Mouse (Mus musculus) skeletal muscle tissue, adult 2 months (tissue): ENCODE results near the gene Hrh1.
A peak's percentile ranks its signal among the peaks of the same experiment; 100 is the strongest.

Source experiments
- DNase-seq: peaks from one replicate; pipeline ENCODE4 v3.0.0-alpha.2; 2012; ENCODE audit warnings: low read depth, low spot score

The Hrh1 gene

DNA sequence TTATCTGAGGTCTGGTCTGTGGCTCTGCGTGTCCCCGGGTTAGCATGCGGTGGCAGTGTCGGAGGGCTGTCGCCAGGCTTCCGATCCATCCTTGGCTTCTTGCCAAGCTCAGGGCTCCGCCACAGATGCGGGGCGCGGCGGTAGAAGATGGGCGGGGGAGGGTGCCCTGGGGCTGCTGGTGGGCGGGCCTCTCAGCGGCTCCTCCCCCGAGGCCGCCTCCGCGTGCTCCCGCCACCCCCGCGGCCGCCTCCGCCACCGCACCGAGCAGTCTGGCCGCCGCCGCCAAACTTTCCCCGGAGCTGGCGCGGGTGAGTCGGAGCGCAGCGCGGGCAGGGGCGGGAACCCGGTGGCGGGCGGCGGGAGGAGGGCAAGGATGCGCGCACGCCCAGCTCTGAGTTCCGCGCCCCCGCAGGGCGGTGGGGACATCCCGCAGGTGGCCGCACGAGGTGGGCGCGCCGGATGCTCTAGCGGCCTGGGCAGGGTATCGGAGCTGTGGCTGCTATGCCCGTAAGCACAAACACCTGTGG is at the start of gene Hrh1:
Gene Hrh1 (plus strand): TSS at position 246 of the 527 bp plus-strand sequence.
- peak; percentile 38 for DNase-seq

DNA sequence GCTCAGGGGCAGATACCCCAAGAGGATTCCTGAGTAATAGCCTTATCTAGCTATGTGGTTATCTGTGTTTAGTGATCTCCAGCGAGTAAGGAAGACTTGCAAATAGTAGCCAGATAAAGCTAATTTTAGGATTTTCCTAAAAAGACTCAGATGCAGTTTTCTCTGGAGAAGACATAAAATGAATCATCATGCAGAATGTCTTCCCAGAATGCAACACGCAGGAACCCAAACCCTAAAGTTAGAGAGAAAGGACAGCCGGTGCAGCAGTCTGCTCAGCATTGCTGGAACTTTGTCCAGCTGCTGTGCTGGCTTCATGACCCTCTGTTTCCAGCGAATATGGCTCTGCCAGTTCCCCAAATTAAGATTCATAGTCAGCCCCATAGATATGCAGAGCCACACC is 43.1 kb upstream of the Hrh1 start:
- DNase-seq = no peak

DNA sequence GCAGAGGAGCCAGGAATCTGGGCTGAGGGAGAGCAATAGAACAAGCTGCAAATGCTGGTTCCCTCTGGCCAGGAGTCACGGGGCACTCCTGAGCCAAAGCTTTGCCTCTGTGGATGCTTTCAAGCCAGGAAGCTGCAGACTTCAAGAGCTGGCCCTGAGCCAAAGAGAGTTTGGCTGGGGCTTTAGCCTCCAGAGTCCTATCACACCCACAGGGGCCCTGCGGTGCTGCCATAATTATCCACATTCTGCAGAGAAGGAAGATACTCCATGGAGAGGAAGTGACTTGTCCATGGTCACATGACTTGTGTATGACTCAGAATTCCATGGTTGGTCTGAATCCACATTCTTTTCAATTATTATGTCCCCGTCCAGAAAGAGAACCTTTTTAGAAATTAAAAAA is 39.6 kb upstream of the Hrh1 start:
- DNase-seq = peak; percentile 45

DNA sequence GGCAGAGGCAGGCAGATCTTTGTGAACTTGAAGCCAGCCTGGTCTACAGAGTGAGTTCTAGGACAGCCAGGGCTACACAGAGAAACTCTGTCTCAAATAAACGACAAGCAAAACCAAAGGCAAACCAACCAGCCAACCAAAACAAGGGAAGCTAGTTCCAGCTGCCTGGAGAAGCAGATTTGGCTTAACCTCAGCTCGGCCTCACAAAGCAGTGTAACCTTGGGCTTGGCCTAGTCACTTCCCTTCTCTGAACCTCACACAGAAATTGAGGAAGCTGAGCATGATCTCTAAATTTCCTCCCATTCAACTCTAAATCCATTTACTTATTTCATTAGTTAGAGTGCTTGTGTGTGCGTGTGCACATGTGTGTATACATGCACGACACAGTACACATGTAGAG is 35.4 kb upstream of the Hrh1 start:
- no peak for DNase-seq

DNA sequence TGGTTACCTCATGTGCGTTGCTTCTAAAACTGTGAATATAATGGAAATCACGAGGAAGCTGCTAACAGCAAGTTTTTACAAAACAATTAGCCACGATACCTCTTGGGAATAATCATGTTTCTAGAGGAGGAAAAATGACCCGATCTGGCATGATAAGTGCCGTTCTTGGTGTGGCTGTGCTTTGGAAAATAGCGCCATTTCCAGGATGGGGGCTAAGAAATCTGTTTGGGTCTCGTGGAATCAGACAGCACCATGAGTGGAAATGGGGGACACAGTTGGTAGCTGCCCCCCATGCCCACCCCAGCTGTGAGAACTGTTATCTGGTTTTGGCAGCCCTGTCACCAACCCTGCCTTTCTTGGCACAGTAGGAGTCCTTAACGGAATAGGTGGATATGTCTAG is 34.0 kb upstream of the Hrh1 start:
- DNase-seq = no peak

DNA sequence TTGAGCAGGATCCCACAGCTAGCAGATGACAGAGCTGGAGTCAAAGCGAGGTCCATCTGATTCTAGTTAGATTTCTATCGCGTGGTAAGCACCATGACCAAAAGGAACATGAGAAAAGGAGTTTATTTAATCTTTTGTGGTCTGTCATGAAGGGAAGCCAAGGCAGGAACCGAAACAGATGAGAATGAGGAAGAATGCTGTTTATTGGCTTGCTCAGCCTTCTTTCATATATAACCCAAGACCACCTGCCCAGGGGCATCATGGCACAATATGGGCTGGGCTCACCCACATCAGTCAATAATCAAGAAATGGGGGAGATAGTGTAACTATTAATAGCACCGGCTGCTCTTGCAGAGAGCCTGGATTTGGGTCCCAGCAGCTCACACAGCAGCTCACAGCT is 33.0 kb upstream of the Hrh1 start:
- DNase-seq = no peak

DNA sequence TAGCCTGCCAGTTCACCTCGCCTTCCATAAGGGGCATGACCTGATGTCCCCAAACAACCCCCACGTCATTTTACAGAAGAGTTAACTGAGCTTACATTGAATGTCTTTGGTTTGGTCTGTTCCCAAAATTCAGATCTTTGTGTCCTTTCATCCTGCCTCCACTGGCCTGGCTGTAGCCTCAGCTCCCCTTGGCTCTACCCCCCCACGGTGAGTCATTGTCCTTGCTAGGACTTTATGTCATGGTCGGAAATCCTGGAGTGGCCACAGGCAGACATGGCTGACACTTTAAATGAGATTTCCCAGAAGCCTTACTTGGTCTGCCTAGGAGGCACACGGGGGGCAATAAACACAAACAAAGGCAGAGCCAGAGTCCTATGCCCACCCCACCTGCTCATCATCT is 31.5 kb upstream of the Hrh1 start:
- no peak for DNase-seq

DNA sequence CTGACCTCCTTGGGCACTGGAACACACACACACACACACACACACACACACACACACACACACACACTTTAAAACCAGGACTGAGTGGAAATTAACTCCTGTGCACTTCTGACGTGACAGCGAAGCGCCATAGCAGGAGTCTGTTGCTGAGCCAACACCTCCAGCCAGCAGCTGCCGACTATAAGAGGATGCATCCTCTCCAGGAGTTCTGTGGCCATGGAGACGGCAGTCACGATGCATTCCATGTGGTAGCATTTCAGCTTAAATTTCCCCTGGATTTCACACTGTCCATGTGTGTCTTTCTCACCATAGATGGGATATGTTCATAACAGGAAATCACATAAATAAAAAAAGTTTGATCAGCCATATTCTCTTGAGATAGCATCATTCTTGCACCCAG is 30.1 kb upstream of the Hrh1 start:
- DNase-seq = no peak

DNA sequence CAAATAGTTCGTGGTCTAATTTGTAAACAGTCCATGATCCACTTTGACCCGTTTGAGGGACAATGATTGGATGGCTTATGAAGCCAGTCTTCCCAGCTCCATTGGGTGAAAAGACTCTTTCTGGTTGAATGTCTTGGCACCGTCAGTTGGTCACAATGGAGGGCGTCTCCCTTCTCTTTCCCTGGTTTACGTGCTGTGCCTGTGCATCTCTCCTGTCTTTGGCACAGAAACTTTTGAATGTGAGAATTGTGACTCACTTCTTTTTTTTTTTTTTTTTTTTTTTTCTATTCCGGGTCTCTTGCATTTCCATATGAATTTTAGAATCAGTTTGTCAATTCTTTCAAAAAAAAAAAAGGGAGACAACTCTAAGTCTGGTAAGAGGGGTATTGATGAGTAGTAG is 29.5 kb upstream of the Hrh1 start:
- DNase-seq = no peak

DNA sequence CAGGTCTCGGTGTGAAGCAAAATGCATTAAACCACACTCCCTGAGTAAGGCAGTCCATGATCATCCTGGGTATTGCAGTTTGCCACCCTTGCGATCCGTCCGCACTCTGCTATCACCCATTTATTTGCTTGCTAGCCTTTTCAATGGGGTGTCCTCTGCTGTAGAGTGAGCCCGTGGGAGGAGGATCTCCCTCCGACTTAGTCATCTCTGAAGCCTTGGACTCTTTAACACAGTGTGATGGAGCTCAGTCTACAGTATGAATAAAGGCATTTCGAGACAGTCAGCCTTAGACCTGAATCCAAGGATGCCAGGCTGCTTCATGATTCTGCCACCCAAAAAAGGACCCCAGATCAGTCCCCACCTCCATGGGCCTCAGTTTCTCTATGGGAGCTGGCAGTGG is 25.0 kb upstream of the Hrh1 start:
- DNase-seq = no peak

DNA sequence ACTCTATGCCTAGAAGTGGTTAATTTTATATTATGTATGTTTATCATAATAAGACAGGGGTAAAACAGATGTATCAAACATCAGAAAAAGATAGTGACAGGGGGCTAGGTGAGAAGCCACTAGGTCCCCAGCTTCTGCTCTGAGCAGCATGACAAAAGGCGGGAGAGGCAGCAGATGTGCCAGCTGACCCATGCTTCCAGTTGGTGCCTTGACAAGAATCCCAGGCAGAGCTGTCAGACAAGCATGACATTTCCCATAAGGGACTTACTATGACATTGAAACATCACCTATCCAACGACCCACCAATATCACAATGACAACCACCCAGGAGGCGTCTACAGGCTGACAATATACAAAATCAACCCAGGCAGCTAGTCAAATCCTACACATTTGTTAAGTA is 16.9 kb upstream of the Hrh1 start:
- DNase-seq = no peak

DNA sequence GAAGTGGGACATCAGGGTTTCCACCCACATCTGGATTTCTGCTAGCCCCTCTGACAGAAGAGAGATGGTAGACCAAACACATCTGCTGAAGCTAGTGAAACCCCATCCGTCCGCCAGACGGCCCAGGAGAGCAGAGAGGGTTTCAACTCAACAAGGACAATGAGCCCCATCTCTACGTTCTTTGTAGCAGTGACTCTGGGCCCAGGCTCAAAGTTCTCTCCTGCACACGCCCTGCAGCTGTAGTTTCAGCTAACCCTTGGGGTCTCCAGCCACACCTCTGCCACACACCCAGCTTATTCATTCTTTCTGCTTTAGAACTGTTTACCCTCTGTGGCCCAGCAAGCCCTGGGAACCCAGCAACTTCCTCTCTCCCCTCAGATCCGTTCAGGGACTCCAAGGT is 10.4 kb upstream of the Hrh1 start:
- DNase-seq = no peak

DNA sequence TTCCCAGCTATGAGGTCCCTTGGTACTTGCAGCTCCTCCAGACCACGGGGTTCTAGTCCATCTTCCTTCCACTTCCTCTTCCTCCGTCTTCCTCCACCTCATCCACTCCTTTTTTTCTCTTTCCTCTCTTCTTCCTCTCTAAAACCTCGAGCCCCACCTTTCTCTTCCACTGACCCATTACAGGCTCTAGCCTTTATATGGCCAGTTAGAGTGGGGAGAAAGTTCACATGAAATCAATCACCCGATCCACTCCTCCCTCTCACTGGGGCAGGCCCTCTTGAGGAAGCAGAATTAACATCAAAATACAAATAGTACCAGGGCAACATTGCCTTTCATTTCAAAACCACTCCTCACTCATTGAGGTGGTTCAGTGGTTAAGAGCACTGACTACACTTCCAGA is 9.9 kb upstream of the Hrh1 start:
- no peak for DNase-seq

DNA sequence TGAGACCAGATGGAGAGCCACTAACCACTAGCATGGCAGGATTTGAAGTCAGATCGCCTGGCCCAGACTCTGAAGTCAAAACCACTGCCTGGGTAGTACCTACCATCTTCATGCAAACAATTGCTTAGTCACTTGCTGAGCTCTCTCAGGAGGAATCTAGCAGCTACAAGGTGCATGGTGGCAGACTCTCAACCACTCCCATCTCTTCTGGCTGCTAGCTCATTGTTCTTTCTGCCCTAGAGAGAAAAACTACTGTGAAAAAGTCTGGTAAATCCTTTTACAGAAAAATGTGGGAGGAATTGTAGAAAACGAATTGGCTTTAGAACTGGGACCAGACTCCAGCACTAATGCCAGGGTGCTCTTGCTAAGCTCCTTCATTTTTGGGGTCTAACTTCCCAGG is 7.6 kb upstream of the Hrh1 start:
- no peak for DNase-seq

DNA sequence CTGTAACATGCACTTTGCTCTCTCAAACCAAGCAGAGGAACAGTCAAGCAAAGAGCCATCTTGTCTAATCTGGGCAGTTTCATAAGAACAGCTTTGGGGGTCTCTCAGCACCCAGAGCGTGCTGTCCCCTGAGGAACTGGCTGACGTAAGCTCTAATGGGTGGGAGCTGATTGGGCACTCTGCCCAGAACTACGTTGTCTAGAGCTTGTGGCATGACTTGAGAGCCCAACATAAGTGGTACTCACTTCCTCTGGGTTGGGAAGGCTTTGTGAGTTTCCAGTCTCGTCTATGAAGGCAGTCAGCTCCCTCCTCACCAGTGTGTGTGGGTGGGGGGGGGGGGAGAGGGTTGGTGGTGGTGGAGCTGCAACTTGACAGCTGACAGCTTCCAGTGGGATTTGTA is 2.8 kb upstream of the Hrh1 start:
- no peak for DNase-seq

DNA sequence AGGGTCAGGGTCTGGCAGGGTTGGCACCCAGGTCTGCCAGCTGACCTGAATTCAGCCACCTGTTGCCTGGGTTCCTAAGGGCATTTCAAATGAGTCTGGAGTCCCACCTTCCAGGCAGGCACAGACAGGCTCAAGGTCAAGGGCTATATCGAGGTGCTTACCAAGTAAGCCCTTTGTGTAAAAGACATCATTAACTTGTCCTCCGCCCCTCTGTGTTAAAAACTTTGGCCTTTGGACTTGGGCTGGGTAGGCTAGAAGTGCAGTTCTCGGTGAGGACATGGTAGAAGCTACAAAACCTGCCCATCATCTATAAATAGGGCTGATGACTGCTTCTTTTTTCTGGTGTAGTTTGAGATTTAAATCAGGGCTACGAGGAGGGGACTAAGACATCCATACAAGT is 1.1 kb upstream of the Hrh1 start:
- no peak for DNase-seq

DNA sequence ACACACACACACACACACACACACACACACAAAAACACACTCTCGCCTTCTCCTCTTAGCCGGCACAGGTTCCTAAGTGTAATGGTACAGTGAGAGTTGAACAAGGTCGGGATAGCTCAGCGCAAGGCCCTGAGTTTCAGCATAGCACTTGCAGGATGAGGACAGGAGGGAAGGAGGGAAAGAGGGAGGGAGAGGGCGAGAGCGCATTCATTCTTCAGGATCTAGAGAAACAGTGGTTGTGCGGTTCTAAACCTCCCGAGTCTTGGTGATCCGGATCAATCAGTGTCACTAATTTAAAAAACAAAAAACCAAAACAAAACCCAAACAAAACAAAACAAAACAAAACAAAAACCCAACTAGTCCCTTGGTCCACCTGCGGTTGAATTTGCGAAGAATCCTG is 456 bp upstream of the Hrh1 start:
- no peak for DNase-seq

DNA sequence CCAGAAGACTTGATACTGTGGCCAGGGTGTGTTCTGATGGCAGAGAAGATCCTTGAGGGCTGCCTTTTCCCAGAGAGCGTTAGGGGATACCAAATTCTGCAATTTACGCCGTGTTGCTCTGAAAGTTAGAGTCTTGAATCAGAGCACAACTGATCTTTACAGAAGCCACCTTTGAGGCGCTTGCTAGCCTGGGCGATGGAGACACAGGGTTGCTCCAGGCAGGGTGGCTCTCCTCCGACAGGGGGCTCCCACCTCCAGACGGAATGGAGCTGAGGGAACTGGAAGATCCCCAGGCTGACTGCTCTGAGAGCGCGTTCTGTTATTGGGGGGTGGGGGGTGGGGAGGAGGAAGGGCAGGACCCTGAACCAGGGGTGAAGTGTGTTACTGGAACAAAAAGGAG is 890 bp downstream of the Hrh1 start:
- no peak for DNase-seq

DNA sequence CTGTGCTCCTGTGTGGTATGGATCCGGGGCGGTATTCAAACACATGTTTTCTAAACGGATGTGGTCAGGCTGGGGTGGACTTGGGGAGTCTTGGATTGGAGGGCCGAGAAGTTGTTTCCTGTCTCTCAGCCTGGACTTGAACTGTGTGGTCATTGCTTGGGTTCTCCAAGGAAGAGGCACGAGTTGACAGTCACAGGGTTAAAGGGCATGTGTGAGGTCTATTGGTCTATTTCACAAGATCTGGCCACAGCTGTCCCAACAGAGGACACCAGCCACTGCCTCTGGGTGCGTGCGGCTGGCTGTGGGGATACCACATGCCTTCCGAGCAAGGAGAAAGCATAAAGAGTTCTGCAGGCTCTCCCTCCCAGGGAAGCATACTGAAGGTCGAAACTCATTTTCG is 2.7 kb downstream of the Hrh1 start:
- peak; percentile 28 for DNase-seq

DNA sequence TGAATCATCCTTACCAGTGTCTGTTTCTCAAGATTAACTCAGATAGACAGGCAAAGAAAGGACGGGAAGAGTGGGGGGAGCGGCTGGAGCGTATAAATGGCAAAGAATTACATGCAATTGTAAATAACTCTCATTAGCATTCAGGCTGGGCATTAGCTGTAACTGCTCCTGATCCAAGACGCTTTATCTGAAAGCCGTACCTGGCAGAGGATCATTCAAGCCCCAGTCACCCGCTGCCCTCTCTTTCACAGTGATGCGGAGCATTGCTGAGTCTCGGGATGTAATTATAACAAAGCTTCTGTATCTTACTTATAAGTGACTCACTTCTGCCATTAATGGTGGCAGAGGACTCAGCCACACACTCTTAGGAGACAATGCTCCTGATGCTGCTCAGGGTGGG is 3.1 kb downstream of the Hrh1 start:
- no peak for DNase-seq

DNA sequence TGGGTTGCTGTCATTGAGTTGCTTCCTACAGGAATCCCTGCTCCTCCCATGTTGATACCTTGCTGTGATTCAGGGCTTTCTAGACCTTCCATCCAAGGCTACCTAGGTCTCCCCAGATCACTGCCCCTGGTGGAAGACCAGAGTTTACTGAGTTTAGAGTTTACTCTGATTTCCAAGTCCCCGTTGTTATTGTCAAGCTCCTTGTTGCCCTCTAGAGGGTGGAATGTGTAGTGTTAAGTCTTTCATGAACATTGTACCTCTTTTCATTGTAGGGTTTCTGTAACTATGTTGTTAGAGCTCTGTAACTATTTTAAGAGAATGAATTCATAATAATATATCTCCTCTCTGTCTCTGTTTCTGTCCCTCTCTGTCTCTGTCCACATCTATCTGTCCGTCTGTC is 4.4 kb downstream of the Hrh1 start:
- no peak for DNase-seq

DNA sequence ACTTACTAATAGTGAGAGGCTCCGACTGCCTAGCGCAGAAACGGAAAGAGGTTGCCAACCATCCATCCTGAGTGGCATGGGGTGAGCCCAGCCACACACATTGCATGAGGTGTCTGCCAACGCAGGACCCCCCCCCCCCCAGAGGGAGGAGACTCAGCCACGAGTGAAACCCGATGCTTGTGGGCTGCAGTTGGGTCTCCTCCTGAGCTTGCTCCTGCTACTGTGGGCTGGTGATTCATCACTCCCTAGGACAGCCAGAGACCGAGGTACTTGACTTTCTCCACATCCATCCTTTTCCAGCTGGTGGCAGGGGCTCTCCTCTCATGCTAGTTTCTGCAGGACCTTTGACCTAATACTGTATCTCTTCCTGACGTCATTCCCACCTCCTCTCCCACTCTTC is 5.9 kb downstream of the Hrh1 start:
- no peak for DNase-seq

DNA sequence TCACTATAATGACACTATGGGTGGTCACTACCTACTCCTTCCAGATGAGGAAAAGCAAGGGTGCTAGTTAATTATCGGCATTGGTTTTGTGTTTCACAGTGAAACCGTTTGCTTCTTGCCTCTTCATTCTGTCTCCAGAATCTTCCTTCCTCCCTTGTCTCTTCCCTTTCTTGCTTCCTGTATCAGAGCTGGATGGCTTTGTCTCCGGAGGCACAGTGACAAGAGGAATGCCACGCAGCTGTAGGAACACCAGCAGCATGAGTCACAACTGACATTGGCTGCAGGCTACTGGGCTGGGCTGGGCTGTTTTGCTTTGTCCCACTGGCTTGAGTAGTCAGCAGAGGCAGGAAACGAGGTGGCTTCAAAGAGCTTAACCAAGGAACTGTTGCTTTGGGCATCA is 6.4 kb downstream of the Hrh1 start:
- peak; percentile 29 for DNase-seq

DNA sequence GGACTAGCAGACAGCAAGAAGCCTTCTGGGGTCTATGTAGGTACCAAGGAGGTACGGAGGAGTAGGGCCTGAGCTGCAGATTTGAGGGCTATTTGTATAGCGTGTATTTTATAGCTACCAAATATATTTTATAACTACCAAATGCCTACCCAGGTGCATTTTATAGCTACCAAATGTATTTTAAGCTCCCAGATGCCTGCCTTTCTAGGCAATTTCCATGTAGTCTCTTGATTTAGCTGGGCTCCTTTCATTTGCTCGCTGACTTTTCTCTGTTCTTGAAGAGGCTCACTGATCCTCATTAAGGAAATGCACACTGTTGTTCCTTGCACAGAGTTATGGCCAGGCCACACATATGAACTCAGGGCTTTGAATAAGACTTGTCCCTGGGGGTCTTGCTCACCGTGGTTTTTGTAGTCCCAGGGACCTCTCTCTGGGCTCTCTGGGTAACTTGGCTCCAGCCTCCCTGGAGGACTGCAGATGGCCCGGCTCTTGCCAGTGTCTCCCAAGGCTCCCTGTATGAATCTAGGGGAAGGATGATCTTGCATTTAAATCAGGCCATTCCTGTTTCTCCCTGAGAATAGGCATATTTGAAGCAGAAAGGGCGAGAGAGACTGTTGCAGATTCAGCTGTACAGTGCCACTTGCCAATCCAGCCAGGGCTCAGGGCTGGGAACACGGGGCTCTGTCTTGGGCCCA is 7.2 kb downstream of the Hrh1 start:
- no peak for DNase-seq
